Mouse (Mus musculus) Patski (cell line): Measurements from ENCODE around the gene Chst10. TPM values are rescaled to one million over a fixed set of nuclear protein-coding genes. Genes with fewer than 3 reads are reported as not detected.

Experiments used
- ATAC-seq: fragments of 100-300 bp; one replicate; pipeline ENCODE4 v1.8.0; 2021
- CTCF ChIA-PET: fragments of 350-600 bp; sonication (Branson Sonifier 250); formaldehyde crosslinking; loops from one replicate; lab custom pipeline; 2022; ENCODE audit warnings: inconsistent platforms; lab: Charles Lee
- POLR2A ChIA-PET: fragments of 350-600 bp; sonication (Branson Sonifier 250); formaldehyde crosslinking; loops from one replicate; lab custom pipeline; 2022; ENCODE audit warnings: antibody characterized with exemption, inconsistent platforms; lab: Charles Lee
- DNase-seq: peaks from one replicate; pipeline ENCODE4 v3.0.0-alpha.2; 2011; ENCODE audit warnings: low read depth, low spot score
- H3K27me3 ChIP-seq: fragments of 371-371 bp; one replicate; pipeline ENCODE4 v1.5.1; 2021
- CTCF ChIP-seq: fragments of 100-300 bp; IDR thresholded peaks from one replicate; pipeline ENCODE4 v1.5.1; 2021
- in situ Hi-C: fragments of 300-500 bp; cut with MboI; formaldehyde crosslinking; loops from 3 replicates; pipeline ENCODE4 v1.11.1; 2018; ENCODE audit warnings: low pct_unique_long_range_greater_than_20kb, mixed read lengths
- polyA plus RNA-seq: library from polyadenylated mRNA; unstranded; gene quantifications from one replicate; pipeline ENCODE4 v1.2.3, GENCODE M21; 2021

The Chst10 gene
- polyA plus RNA-seq, 1 experiment from 2014 or later: 7.7 TPM

GRCm38 (mm10) chr1:38891444-38891843 lies 6.5 kb downstream of the Chst10 start:
- no peaks in the 10 kb centered on the region for H3K27me3 ChIP-seq
- POLR2A ChIA-PET: no interaction called here
- no peak for DNase-seq
- no peak for TF ChIP-seq CTCF
- no peak for ATAC-seq
- CTCF ChIA-PET: no interaction called here
- in situ Hi-C loops: no loop called here

DNA sequence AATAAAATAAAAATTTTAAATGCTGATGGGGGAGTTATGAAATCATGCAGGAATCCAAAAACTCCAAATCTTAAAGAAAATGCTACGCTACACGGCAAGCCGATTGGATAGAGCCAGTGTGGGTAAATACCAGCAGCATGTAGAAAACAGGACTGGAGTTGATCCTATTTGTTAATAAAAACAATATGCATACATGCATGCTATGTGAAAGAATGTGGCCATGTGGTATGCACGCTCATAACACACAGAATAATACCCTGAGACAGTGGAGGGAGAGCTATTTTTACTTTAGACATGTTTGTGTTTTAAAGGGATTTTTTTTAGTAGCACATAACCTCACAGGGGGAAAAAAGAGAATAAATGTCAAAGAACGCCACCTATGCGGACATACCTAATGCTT lies 9.2 kb downstream of the Chst10 start:
- in situ Hi-C loops: no loop called here
- ATAC-seq: no peak
- H3K27me3 ChIP-seq: no peaks in the 10 kb centered on the region
- TF ChIP-seq CTCF: no peak
- DNase-seq: no peak
- POLR2A ChIA-PET: interaction anchor here (0.6 kb wide), 1 partner anchor 38 kb away, joined by 7 read pairs; no protein-coding TSS in a partner anchor
- CTCF ChIA-PET: interaction anchor here (1.0 kb wide), 1 partner anchor 25 kb away, joined by 3 read pairs; no protein-coding TSS in a partner anchor

DNA sequence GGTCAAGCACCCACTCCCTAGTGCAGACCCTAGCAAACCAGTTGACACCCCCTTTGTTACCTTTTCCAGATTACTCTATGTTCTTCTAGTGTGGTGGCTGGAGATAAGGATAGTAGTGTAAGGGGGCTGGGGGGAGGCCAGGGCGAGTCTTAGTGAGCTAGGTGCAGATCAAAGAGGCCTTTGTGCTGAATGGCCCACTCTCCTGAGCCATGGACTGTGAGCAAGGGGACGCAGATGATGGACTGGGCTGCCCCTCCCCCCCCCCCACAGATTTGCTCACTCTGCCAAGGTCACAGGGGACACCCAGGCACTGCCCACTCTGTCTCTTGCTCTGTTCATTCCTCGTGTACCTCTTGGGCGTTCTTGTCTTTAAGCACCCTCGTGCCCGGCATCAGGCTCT lies 10.9 kb downstream of the Chst10 start:
- ChIA-PET POLR2A (no interaction called here), CTCF (no interaction called here)
- DNase-seq: no peak
- no peaks in the 10 kb centered on the region for H3K27me3 ChIP-seq
- ATAC-seq: no peak
- in situ Hi-C loops: no loop called here
- TF ChIP-seq CTCF: no peak

DNA sequence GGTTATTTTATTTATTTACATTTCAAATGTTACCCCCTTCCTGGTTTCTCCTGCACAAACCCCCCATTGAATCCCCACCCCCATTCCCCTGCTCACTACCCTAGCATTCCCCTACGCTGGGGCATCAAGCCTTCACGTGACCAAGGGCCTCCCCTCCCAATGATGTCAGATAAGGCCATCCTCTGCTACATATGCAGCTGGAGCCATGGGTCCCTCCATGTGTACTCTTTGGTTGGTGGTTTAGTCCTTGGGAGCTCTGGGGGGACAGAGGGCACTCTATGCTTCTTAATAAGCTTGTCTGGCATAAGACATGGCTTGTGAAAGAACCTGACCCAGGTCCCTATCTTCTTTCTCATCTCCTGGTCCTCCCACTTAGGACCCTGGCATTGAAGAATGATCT lies 11.4 kb downstream of the Chst10 start:
- TF ChIP-seq CTCF: no peak
- no peaks in the 10 kb centered on the region for H3K27me3 ChIP-seq
- in situ Hi-C loops: no loop called here
- ATAC-seq: no peak
- ChIA-PET CTCF (no interaction called here), POLR2A (no interaction called here)
- no peak for DNase-seq

DNA sequence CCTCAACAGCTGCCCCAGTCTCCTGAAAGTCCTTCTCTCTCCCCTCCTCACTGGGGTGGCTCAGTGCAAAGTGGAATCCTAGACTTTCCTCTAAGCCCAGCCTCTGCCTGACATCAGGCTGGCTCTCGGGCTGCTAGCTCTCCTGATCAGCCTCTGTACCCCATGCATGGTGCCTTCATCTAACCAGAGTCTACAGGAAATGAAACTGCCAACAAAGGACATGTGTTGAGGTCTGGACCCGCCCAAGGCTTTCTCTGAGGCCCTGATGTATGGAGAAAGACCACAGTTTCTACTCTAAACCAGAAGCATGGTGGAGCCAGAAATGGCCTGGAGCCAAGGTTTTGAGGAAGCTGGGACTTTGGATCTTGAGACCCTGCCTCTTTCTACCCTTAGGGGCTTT lies 12.0 kb downstream of the Chst10 start:
- ATAC-seq: no peak
- no peaks in the 10 kb centered on the region for H3K27me3 ChIP-seq
- in situ Hi-C loops: no loop called here
- CTCF ChIA-PET: interaction anchor here (0.8 kb wide), 1 partner anchor 24 kb away, joined by 3 read pairs; no protein-coding TSS in a partner anchor
- POLR2A ChIA-PET: no interaction called here
- no peak for DNase-seq
- TF ChIP-seq CTCF: no peak

- in situ Hi-C loops: no loop called here
- DNase-seq: no peak
- TF ChIP-seq CTCF: no peak
- no peak for ATAC-seq
- ChIA-PET CTCF (no interaction called here), POLR2A (interaction anchor here (0.6 kb wide), 1 partner anchor 43 kb away, joined by 3 read pairs; no protein-coding TSS in a partner anchor)
- H3K27me3 ChIP-seq: no peaks in the 10 kb centered on the region
Measured at GRCm38 (mm10) chr1:38883766-38884165, 14.2 kb downstream of the Chst10 start.

DNA sequence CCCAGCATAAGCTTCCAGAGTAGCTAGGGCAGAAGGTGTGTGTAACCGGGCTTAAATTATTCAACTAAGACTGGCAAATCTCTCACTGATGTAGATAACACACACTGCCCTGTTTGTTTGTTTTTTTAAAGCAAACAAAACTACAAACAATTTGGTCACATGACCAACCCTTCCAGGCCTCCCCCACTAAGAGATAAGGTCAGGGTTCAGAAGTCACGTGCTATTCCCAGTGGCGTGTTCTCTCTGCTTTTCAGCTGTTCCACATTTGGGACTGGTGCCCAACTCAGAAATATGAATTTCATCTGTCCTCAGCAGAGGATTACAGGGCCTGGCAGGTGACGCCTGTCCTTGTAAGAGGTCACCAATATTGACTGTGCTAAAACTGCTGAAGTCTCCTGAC lies 15.2 kb downstream of the Chst10 start:
- ChIA-PET CTCF (no interaction called here), POLR2A (no interaction called here)
- no peak for DNase-seq
- no peak for ATAC-seq
- in situ Hi-C loops: no loop called here
- no peak for TF ChIP-seq CTCF
- H3K27me3 ChIP-seq: no peaks in the 10 kb centered on the region

- no peak for TF ChIP-seq CTCF
- no peaks in the 10 kb centered on the region for H3K27me3 ChIP-seq
- in situ Hi-C loops: no loop called here
- no peak for ATAC-seq
- no peak for DNase-seq
- ChIA-PET POLR2A (no interaction called here), CTCF (no interaction called here)
Measured at GRCm38 (mm10) chr1:38881366-38881765, 16.6 kb downstream of the Chst10 start.

GRCm38 (mm10) chr1:38876671-38877382 lies 21.1 kb downstream of the Chst10 start:
- DNase-seq (no peak), ATAC-seq (no peak)
- POLR2A ChIA-PET: no interaction called here
- CTCF ChIA-PET: no interaction called here
- TF ChIP-seq CTCF: no peak
- no peaks in the 10 kb centered on the region for H3K27me3 ChIP-seq
- in situ Hi-C loops: no loop called here

DNA sequence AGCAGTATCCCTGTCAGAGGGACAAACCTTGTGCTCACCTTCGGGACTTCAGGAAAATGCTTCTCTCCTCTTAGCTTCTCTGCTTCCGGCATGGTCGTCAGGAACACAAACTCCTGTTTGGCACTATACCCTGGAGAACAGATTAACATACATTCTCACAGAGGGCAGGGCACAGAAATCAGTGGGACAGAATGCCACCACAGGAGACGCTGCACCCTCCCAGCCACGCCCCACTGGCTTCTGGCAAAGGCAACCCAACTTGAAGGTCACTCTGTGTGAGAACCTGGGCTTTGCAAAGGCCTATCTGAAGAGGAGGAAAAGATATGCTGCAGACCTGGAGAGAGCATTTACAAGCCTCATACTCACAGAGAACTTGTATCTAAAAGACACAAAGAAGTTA lies 24.1 kb downstream of the Chst10 start:
- ChIA-PET POLR2A (no interaction called here), CTCF (no interaction called here)
- ATAC-seq (no peak), DNase-seq (no peak)
- in situ Hi-C loops: no loop called here
- no peak for TF ChIP-seq CTCF
- H3K27me3 ChIP-seq: no peaks in the 10 kb centered on the region

DNA sequence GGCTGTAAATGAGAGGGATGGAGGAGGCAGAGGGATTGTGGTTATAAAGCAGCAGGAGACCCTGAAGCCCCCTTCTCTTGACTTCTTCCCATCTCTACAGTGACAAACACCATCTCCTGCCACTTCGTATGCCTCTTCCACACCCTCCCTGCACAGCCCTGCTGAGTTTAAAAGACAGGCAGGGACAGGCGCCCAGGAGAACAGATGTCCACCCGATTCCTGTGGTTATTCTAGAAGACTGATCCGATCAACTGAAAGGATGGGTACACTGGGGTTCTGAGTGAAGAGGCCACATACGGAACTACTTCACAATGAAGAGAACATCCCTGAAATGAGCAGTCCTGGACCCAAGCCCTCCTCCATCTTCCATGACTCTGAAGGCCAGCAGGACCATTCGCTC lies 26.1 kb downstream of the Chst10 start:
- POLR2A ChIA-PET: no interaction called here
- in situ Hi-C loops: no loop called here
- ATAC-seq: no peak

More for the DNA sequence above, 26.1 kb downstream of the Chst10 start:
- no peak for TF ChIP-seq CTCF
- H3K27me3 ChIP-seq: no peaks in the 10 kb centered on the region
- CTCF ChIA-PET: no interaction called here
- no peak for DNase-seq
